Mouse (Mus musculus) urinary bladder, postnatal 25 days (tissue): ENCODE data around the gene Nfe2l2.

ENCODE experiments used
- DNase-seq: peaks from one replicate; pipeline ENCODE4 v3.0.0; 2022; ENCODE audit warnings: low spot score

Gene Nfe2l2

GRCm38 (mm10) chr2:75685458-75685861 lies 19.0 kb downstream of the Nfe2l2 start:
- DNase-seq, result no peak

GRCm38 (mm10) chr2:75684526-75684925 lies 19.9 kb downstream of the Nfe2l2 start:
- no peak for DNase-seq

GRCm38 (mm10) chr2:75682978-75683709 lies 21.3 kb downstream of the Nfe2l2 start:
- no peak for DNase-seq

GRCm38 (mm10) chr2:75681439-75681838 lies 23.0 kb downstream of the Nfe2l2 start:
- no peak for DNase-seq

GRCm38 (mm10) chr2:75679947-75680346 lies 24.5 kb downstream of the Nfe2l2 start:
- no peak for DNase-seq

- DNase-seq, result no peak
Observed at GRCm38 (mm10) chr2:75676567-75676966, 27.9 kb downstream of the Nfe2l2 start.

- no peak for DNase-seq
Observed at GRCm38 (mm10) chr2:75672561-75672960, 31.9 kb downstream of the Nfe2l2 start.

GRCm38 (mm10) chr2:75671337-75671660 lies 33.1 kb downstream of the Nfe2l2 start:
- no peak for DNase-seq

GRCm38 (mm10) chr2:75670446-75671336 lies 33.8 kb downstream of the Nfe2l2 start:
- no peak for DNase-seq

GRCm38 (mm10) chr2:75669491-75670445 lies 34.7 kb downstream of the Nfe2l2 start:
- DNase-seq, result no peak

GRCm38 (mm10) chr2:75661106-75661505 lies 43.3 kb downstream of the Nfe2l2 start:
- no peak for DNase-seq

- no peak for DNase-seq
Observed at GRCm38 (mm10) chr2:75660255-75660948, 44.0 kb downstream of the Nfe2l2 start.

GRCm38 (mm10) chr2:75659629-75659960 lies 44.8 kb downstream of the Nfe2l2 start:
- DNase-seq, result peak; percentile 95

GRCm38 (mm10) chr2:75658727-75659628 lies 45.5 kb downstream of the Nfe2l2 start, which contains the start of gene Hnrnpa3:
Gene Hnrnpa3, plus strand, starts transcription at chr2:75659261.
- DNase-seq, result peak; percentile 96

- DNase-seq, result no peak
Observed at GRCm38 (mm10) chr2:75657907-75658691, 46.3 kb downstream of the Nfe2l2 start.

GRCm38 (mm10) chr2:75656924-75657323 lies 47.5 kb downstream of the Nfe2l2 start:
- no peak for DNase-seq

GRCm38 (mm10) chr2:75654679-75655078 lies 49.8 kb downstream of the Nfe2l2 start:
- DNase-seq, result no peak

GRCm38 (mm10) chr2:75653150-75653549 lies 51.3 kb downstream of the Nfe2l2 start:
- no peak for DNase-seq

- DNase-seq, result no peak
Observed at GRCm38 (mm10) chr2:75650437-75650836, 54.0 kb downstream of the Nfe2l2 start.

- no peak for DNase-seq
Observed at GRCm38 (mm10) chr2:75645251-75645650, 59.2 kb downstream of the Nfe2l2 start.
